Mouse (Mus musculus) frontal cortex, postnatal 25 days (tissue): Measurements from ENCODE around the gene Galk2.
A peak's percentile ranks its signal among the peaks of the same experiment; 100 is the strongest.

ENCODE experiments used
- DNase-seq, 2 experiments: peaks; one replicate each; pipeline ENCODE4 v3.0.0; 2022; ENCODE audit warnings: low spot score in 2 of 2

Galk2 gene

GRCm38 (mm10) chr2:125858521-125859280 is at the start of gene Galk2, which contains the start of gene Cops2:
Gene Galk2, plus strand, starts transcription at chr2:125859109.
Gene Cops2, minus strand, starts transcription at chr2:125859139.
- peak; percentile 91 to 93 for DNase-seq

DNA sequence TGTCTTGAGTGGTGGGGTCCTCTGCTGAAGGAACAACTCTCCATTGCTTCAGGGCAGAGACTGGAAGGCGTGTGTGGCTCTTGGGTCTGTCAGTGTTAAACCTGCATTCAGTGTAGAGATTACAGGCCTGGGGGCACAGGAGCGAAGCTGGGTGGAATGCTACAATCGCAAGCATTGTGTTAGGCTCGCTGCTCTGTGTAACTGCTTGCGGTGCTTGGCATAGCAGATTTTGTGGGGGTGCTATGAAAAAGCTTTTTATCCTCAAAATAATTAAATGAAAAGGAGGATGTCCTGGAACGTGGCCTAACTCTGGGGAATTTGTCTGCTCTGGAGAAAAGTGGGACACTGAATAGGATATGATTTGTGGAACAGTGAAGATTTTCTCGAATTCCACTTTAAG is 49.4 kb upstream of the Galk2 start:
- peak in 1 of 2 experiments; percentile 32 for DNase-seq

GRCm38 (mm10) chr2:125811332-125811731 is 47.6 kb upstream of the Galk2 start:
- no peak for DNase-seq

- no peak for DNase-seq
Measured at GRCm38 (mm10) chr2:125813972-125814595, 44.8 kb upstream of the Galk2 start.

- no peak for DNase-seq
Measured at GRCm38 (mm10) chr2:125820397-125820796, 38.5 kb upstream of the Galk2 start.

GRCm38 (mm10) chr2:125826201-125826600 is 32.7 kb upstream of the Galk2 start:
- DNase-seq: no peak

DNA sequence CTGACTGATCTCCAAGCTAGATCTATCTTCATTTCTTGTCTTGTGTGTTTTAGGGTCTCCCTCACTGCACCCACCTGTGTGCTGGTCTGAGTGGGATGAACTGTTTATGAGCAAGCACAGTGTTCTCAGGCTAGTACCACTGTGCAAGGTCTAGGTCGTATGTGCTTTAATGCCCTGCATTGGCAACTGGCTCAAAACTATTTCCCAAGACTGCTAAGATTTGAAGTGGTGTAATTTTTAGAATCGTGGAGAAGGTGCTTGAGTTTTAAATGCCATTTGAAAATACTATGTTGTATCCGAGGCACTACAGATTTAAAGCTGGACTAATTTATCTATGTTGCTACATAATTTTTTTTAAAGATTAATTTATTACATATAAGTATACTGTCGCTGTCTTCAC is 31.0 kb upstream of the Galk2 start:
- DNase-seq: no peak

GRCm38 (mm10) chr2:125829924-125830323 is 29.0 kb upstream of the Galk2 start:
- DNase-seq: no peak

- DNase-seq: no peak
Measured at GRCm38 (mm10) chr2:125838091-125838490, 20.8 kb upstream of the Galk2 start.

- DNase-seq: no peak
Measured at GRCm38 (mm10) chr2:125838708-125839284, 20.1 kb upstream of the Galk2 start.

DNA sequence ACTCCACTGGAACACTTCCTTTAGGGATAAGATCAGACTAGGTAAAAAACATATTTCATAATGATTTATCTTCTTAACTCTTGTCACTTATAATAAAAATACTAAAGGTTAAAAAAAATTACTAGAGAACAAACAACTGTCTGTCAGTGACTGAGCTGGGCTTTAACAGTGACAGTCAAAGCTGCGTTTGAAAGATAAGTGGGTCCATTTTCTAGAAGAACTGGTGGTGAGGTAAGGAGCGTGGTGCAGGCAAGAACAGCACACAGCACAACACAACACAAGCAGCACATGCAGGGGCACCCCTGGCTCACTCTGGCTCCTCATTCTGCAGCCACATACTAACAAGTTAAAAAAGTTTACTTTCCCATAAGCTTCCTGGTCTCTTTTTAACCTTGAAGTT is 7.7 kb upstream of the Galk2 start:
- no peak for DNase-seq

DNA sequence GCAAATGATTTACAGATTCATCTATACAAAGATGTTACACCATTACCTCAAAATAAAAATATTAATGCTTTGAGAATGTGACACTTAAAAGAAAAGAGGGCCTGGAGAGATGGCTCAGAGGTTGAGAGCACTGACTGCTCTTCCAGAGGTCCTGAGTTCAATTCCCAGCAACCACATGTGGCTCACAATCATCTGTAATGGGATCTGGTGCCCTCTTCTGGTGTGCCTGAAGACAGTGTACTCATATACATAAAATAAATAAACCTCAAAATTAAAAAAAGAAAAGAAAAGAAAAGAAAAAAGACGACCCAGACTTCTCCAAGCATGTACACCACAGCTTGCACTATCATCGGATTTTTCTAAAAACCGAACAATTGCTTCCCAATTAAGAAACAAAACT is 1.2 kb upstream of the Galk2 start:
- no peak for DNase-seq

DNA sequence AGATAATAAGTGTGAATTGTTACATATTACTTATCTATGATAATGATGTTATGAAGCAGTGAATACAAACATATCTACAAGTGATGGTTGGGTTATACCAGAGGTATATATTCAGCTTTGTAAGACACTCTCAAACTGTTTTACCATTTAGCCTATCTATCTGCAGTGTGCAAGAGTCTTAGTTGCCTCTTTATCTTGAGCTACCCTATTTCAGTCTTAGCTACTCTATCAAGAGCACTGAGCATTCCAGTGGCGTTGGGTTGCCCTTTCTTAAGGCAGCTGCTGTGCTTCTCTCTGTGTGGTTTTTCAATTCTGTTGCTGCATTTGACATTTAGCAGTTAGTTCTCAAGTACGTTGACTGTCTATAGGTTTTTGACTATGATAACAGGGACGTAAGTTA is 4.9 kb downstream of the Galk2 start:
- no peak for DNase-seq

- DNase-seq: no peak
Measured at GRCm38 (mm10) chr2:125864551-125864950, 5.6 kb downstream of the Galk2 start.

DNA sequence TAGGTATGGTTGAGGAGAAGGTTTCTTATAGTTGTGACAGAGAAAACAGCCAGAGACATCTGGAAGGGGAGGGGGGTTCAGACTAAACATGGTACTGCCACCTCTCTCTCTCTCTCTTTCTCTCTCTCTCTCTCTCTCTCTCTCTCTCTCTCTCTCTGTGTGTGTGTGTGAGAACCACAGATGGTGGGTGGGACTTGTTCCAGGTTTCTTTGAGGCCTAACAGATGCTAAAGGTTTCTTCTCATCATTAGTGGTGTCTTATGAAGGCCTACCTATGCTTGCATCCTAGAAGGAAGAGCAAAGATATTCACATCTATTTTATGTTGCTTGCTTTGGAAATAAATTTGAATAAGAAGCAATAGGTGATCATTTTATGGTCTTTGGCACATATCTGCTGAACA is 6.7 kb downstream of the Galk2 start:
- no peak for DNase-seq

- DNase-seq: peak; percentile 11 to 12
Measured at GRCm38 (mm10) chr2:125866058-125866740, 7.3 kb downstream of the Galk2 start.

DNA sequence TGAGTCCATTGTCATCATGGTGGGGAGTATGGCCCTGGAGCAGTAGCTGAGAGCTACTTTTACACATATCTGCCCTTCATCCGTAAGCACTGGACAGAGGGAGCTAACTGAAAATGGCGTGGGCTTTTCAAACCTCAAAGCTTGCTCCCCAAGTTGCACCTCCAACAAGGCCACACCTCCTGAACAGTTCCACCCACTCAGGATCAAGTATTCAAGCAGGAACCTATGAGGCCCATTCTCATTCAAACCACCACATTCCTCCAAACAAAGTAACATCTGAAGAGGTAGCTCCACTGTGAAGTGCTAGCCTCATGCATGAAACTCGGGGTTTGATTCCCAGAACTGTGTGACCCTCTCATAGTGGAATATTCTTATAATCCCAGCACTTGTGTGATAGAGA is 9.4 kb downstream of the Galk2 start:
- DNase-seq: no peak

GRCm38 (mm10) chr2:125870159-125870558 is 11.2 kb downstream of the Galk2 start:
- DNase-seq: no peak

- no peak for DNase-seq
Measured at GRCm38 (mm10) chr2:125885891-125886576, 27.1 kb downstream of the Galk2 start.

- no peak for DNase-seq
Measured at GRCm38 (mm10) chr2:125893096-125893495, 34.2 kb downstream of the Galk2 start.

- no peak for DNase-seq
Measured at GRCm38 (mm10) chr2:125895099-125895498, 36.2 kb downstream of the Galk2 start.

DNA sequence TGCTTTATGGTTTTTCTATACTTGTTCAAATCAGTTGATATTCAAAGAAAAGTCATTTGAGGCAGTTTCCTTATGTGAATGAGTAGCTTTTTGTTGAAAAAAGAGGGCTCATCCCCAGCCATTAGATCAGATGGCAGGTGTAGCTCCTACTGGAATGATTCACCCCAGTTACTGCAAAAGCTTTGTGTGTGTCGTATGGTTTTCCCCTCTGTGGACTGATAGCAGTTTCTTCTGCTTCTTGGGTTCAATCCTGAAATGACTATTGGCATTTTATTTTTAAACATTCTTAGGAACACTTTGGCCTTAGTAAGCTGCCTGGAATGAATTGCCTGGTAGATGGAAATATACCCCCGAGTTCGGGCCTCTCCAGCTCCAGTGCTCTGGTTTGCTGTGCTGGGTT is 37.4 kb downstream of the Galk2 start:
- DNase-seq: no peak
